Mouse (Mus musculus): ENCODE data around the gene B4galt7. TPM values are rescaled to one million over a fixed set of nuclear protein-coding genes. Genes with fewer than 3 reads are reported as not detected.
A peak's percentile ranks its signal among the peaks of the same experiment; 100 is the strongest.
"Not testable (repeated sequence)": the region's sequence is repeated elsewhere in the genome, so short reads cannot be mapped to it uniquely, and the experiment has no call there.

The B4galt7 gene
- polyA plus RNA-seq (2012; rRNA removed): 13.0 and 15.6 TPM in 2 replicates

DNA sequence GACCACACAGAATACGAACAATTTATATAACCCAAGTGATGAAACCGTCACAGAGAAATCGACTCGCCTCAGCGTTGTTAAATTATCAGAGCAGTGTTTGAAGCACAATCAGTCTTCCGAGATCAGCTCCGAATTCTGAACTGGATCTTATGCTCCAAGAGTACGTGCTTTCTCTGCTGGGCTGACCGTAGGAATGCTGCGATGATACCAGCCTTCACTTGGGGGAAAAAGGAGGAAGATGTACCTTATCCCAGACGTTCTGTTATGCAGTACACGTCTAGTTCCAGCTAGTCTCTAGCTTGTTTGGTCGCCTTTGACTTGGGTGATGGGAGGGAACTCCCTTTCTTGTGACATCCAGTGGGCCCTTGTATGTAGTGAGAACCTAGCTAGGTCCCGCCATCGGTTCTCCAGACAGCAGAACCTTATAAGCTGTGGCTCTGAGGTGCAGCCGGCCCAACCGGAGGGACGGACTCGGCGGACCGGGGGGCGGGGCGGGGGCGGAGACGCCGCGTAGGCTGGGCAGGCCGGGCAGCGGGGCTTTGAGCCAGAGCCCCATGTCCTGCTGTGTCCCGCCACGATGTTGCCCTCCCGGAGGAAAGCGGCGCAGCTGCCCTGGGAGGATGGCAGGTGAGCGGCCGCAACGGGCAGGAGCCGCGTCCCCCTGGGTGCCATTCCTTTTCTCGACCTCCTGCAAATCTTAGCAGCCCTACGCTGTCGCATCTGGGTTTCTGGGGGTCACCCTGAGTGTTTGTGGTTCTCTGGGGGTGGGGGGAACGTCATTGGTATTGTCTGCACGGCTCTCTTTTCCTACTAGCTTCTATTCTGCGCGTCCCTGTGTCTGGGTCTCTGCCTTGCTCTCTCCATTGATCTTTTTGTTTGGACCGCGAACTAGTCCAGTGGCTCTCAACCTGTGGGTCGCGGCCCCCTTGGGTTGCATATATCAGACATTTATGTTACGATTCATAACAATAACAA lies at the start of gene B4galt7:
Gene B4galt7, plus strand, starts transcription at position 331 of the 975 bp plus-strand sequence.
- peak; percentile 55 for TF ChIP-seq POLR2A (IDR thresholded peaks at IDR 0.05; ENCODE audit: control insufficient read depth, low read depth, low read length)
- no peak for TF ChIP-seq CTCF (IDR thresholded peaks at IDR 0.05; ENCODE audit: control insufficient read depth, insufficient read depth, insufficient replicate concordance, low read depth, low read length)
- Histone ChIP-seq H3K4me3 (ENCODE audit: control insufficient read depth, low read depth, low read length) (peak within 1 kb of the TSS; percentile 100), H3K4me1 (ENCODE audit: control insufficient read depth, insufficient read depth, low read length) (peaks cover 4% of the 10 kb centered on the region), H3K27ac (ENCODE audit: control insufficient read depth, insufficient read depth, low read depth, low read length) (peak within 1 kb of the TSS; percentile 87), H3K36me3 (ENCODE audit: control insufficient read depth, insufficient read depth, low read length) (peaks cover 2% of the 10 kb centered on the region; the same call in 1 of the 2 replicates), H3K27me3 (ENCODE audit: control insufficient read depth, insufficient read depth, low read length) (no peaks in the 10 kb centered on the region)

DNA sequence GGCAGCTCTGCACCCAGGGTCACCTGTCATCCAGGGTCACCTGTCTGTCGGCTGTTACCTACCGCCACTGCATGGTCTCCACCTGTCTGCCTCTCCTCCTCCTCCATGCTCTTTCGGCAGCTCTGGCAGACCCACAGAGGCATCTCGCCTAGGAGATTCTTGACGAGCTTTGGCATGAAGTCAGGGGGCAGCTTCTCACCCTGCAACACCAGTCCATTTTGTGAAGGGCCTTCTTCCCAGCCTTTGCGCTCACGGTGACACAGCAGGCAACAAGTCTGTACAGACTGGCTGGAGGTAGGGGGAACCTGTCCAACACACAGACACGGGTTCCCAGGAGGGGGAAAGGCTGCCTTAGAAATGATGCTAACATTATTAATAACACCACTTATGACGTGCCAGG lies 43.8 kb upstream of the B4galt7 start:
- Histone ChIP-seq H3K27me3 (ENCODE audit: control insufficient read depth, insufficient read depth, low read length) (no peaks in the 10 kb centered on the region), H3K4me3 (ENCODE audit: control insufficient read depth, low read depth, low read length) (no peak overlapping the region), H3K27ac (ENCODE audit: control insufficient read depth, insufficient read depth, low read depth, low read length) (no peak overlapping the region), H3K4me1 (ENCODE audit: control insufficient read depth, insufficient read depth, low read length) (no peaks in the 10 kb centered on the region), H3K36me3 (ENCODE audit: control insufficient read depth, insufficient read depth, low read length) (no peaks in the 10 kb centered on the region)
- TF ChIP-seq CTCF (IDR thresholded peaks at IDR 0.05; ENCODE audit: control insufficient read depth, insufficient read depth, insufficient replicate concordance, low read depth, low read length): no peak
- TF ChIP-seq POLR2A (IDR thresholded peaks at IDR 0.05; ENCODE audit: control insufficient read depth, low read depth, low read length): no peak

DNA sequence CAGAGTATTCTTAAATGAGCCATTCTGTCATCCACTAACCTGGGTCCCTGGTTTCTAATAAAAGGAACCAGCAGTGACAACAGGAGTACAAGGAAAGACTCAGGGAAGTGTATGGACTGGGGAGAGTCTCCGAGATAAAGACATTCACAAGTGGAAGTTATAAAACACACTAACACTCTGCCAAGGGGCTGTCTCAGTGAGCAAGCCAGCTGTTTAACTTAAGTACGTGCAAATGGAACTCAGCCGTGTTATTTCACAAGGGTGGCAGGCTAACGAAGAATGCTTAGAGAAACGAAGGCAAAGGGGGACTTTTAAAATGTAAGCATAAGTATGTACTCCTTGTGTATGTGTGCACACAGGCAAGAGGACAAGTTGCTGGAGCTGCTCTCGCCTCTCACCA lies 42.2 kb upstream of the B4galt7 start:
- Histone ChIP-seq H3K27ac (ENCODE audit: control insufficient read depth, insufficient read depth, low read depth, low read length) (no peak overlapping the region), H3K27me3 (ENCODE audit: control insufficient read depth, insufficient read depth, low read length) (no peaks in the 10 kb centered on the region), H3K4me3 (ENCODE audit: control insufficient read depth, low read depth, low read length) (no peak overlapping the region), H3K36me3 (ENCODE audit: control insufficient read depth, insufficient read depth, low read length) (no peaks in the 10 kb centered on the region), H3K4me1 (ENCODE audit: control insufficient read depth, insufficient read depth, low read length) (no peaks in the 10 kb centered on the region)
- TF ChIP-seq POLR2A (IDR thresholded peaks at IDR 0.05; ENCODE audit: control insufficient read depth, low read depth, low read length) (no peak), CTCF (IDR thresholded peaks at IDR 0.05; ENCODE audit: control insufficient read depth, insufficient read depth, insufficient replicate concordance, low read depth, low read length) (no peak)

DNA sequence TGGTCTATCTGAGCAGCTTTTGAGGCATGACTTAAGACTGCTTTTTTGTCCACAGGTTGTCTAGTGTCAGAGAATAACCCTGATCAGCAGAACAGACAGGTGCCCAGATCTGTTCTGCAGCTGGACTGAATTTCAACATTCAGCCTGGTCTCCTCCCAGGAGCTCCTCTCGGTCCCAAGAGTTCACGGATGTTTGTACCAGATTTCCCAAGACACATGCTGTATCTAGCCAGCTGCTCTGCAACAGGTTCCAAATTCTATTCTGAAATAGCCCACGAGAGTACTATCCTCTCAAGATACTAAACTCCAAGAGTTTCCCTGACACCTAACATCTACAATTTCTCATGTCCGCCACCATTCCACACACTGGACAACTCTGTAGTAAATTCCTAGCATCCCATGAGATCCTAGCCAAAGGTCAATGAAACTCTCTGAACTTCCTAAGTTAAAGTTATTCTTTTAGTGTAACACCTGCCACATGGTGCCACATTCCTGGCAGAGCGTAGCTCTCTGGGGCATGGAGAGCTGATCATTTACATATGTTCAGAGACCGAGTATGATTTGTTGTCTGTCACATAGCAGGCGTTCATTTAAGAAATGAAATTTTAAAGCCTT lies 36.3 kb upstream of the B4galt7 start:
- Histone ChIP-seq H3K27ac (ENCODE audit: control insufficient read depth, insufficient read depth, low read depth, low read length) (no peak overlapping the region), H3K27me3 (ENCODE audit: control insufficient read depth, insufficient read depth, low read length) (no peaks in the 10 kb centered on the region), H3K36me3 (ENCODE audit: control insufficient read depth, insufficient read depth, low read length) (no peaks in the 10 kb centered on the region), H3K4me1 (ENCODE audit: control insufficient read depth, insufficient read depth, low read length) (no peaks in the 10 kb centered on the region), H3K4me3 (ENCODE audit: control insufficient read depth, low read depth, low read length) (no peak overlapping the region)
- TF ChIP-seq CTCF (IDR thresholded peaks at IDR 0.05; ENCODE audit: control insufficient read depth, insufficient read depth, insufficient replicate concordance, low read depth, low read length) (no peak), POLR2A (IDR thresholded peaks at IDR 0.05; ENCODE audit: control insufficient read depth, low read depth, low read length) (no peak)

DNA sequence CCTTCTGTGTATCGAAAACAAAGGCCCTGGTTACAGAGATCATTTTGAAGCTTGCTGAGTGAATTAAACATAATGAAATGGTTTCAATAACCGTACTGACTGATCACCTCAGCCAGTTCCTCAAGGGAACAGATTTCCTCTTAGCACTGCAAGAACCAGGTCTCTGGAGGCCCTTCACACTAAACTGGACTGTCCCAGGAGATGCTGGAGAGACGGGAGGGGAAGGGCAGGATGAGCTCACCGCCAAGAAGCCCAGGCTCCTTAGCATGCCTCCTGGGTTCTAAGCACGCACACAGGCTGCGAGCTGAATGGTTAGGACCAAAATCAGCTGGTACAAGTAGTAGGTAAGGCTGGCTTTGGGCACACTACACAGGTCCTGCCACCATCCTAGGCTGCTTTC lies 32.7 kb upstream of the B4galt7 start:
- H3K4me3 ChIP-seq (ENCODE audit: control insufficient read depth, low read depth, low read length): no peak overlapping the region
- H3K27ac ChIP-seq (ENCODE audit: control insufficient read depth, insufficient read depth, low read depth, low read length): no peak overlapping the region
- no peaks in the 10 kb centered on the region for H3K27me3 ChIP-seq (ENCODE audit: control insufficient read depth, insufficient read depth, low read length)
- TF ChIP-seq POLR2A (IDR thresholded peaks at IDR 0.05; ENCODE audit: control insufficient read depth, low read depth, low read length) (no peak), CTCF (IDR thresholded peaks at IDR 0.05; ENCODE audit: control insufficient read depth, insufficient read depth, insufficient replicate concordance, low read depth, low read length) (no peak)
- no peaks in the 10 kb centered on the region for H3K36me3 ChIP-seq (ENCODE audit: control insufficient read depth, insufficient read depth, low read length)
- peaks cover 8% of the 10 kb centered on the region for H3K4me1 ChIP-seq (ENCODE audit: control insufficient read depth, insufficient read depth, low read length)

- no peaks in the 10 kb centered on the region for H3K36me3 ChIP-seq (ENCODE audit: control insufficient read depth, insufficient read depth, low read length)
- peaks cover 8% of the 10 kb centered on the region for H3K4me1 ChIP-seq (ENCODE audit: control insufficient read depth, insufficient read depth, low read length)
- TF ChIP-seq CTCF (IDR thresholded peaks at IDR 0.05; ENCODE audit: control insufficient read depth, insufficient read depth, insufficient replicate concordance, low read depth, low read length): no peak
- no peaks in the 10 kb centered on the region for H3K27me3 ChIP-seq (ENCODE audit: control insufficient read depth, insufficient read depth, low read length)
- no peak overlapping the region for H3K27ac ChIP-seq (ENCODE audit: control insufficient read depth, insufficient read depth, low read depth, low read length)
- no peak overlapping the region for H3K4me3 ChIP-seq (ENCODE audit: control insufficient read depth, low read depth, low read length)
These were observed 31.7 kb upstream of the B4galt7 start for GRCm38 (mm10) chr13:55567949-55568348.

DNA sequence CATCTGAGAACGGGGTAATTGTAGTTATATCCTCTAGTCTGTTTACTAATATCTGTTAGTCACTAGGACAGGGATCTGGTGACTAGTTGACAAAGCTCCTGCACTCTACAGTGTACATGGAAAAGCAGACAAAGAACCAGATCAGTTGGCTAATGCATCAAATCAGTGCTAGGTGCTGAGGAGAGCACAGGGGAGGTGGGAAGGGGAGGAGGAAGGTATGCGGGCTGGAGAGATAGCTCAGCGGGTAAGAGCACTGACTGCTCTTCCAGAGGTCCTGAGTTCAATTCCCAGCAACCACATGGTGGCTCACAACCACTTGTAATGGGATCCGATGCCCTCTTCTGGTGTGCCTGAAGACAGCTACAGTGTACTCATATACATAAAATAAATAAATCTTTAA lies 31.2 kb upstream of the B4galt7 start:
- H3K27me3 ChIP-seq (ENCODE audit: control insufficient read depth, insufficient read depth, low read length); H3K36me3 ChIP-seq (ENCODE audit: control insufficient read depth, insufficient read depth, low read length); H3K4me3 ChIP-seq (ENCODE audit: control insufficient read depth, low read depth, low read length); H3K4me1 ChIP-seq (ENCODE audit: control insufficient read depth, insufficient read depth, low read length); H3K27ac ChIP-seq (ENCODE audit: control insufficient read depth, insufficient read depth, low read depth, low read length): not testable (repeated sequence)

All from testis, adult 2 months (tissue).